Mouse (Mus musculus) testis, postnatal 10 days (tissue): Measurements from ENCODE around the gene Gm10670.
"Not testable (repeated sequence)": the region's sequence is repeated elsewhere in the genome, so short reads cannot be mapped to it uniquely, and the experiment has no call there.

ENCODE experiments used
- DNase-seq: peaks from one replicate; pipeline ENCODE4 v3.0.0; 2021; ENCODE audit warnings: low spot score

The Gm10670 gene

GRCm38 (mm10) chr7:20474825-20475224, at the start of gene Gm10670:
Gm10670 (minus strand) TSS chr7:20474925.
- not testable (repeated sequence) for DNase-seq

- not testable (repeated sequence) for DNase-seq
Measured at GRCm38 (mm10) chr7:20510434-20510833, 35.7 kb upstream of the Gm10670 start, which contains the start of gene Vmn1r103. Vmn1r103 (minus strand) TSS chr7:20510534.

GRCm38 (mm10) chr7:20442493-20442892, 32.2 kb downstream of the Gm10670 start, which contains the start of gene Vmn1r101:
Vmn1r101 (minus strand) TSS chr7:20442593.
- not testable (repeated sequence) for DNase-seq
